Mouse (Mus musculus) kidney, embryonic 14.5 days (tissue): Measurements from ENCODE around the gene Olfr1018. TPM values are rescaled to one million over a fixed set of nuclear protein-coding genes. Genes with fewer than 3 reads are reported as not detected.

ENCODE experiments used
- ATAC-seq: fragments of 200-750 bp; cut with Nextera tagmentation; 2 replicates; pipeline ENCODE4 v1.8.0; 2017; ENCODE audit warnings: moderate number of reproducible peaks, mild to moderate bottlenecking, moderate TSS enrichment, moderate library complexity; ENCODE audit not compliant: low FRiP score, low TSS enrichment
- H3K27ac ChIP-seq: fragments of 300-500 bp; sonication (generic); 2 replicates; pipeline ENCODE4 v1.5.1; 2014; ENCODE audit warnings: low read depth, mild to moderate bottlenecking, low read length, moderate library complexity, mixed read lengths
- H3K27me3 ChIP-seq: fragments of 300-500 bp; sonication (generic); 2 replicates; pipeline ENCODE4 v1.6.1; 2014; ENCODE audit warnings: mild to moderate bottlenecking, low read length; ENCODE audit not compliant: control insufficient read depth, insufficient read depth
- H3K36me3 ChIP-seq: fragments of 300-500 bp; sonication (generic); 2 replicates; pipeline ENCODE4 v1.6.1; 2014; ENCODE audit warnings: low read length, mixed read lengths; ENCODE audit not compliant: control insufficient read depth, insufficient read depth
- H3K4me1 ChIP-seq: fragments of 300-500 bp; sonication (generic); 2 replicates; pipeline ENCODE4 v1.6.1; 2014; ENCODE audit warnings: low read length, mixed read lengths; ENCODE audit not compliant: control insufficient read depth, insufficient read depth
- H3K4me2 ChIP-seq: fragments of 300-500 bp; sonication (generic); replicated peaks from 2 replicates; pipeline ENCODE4 v1.6.1; 2014; ENCODE audit warnings: low read depth, mild to moderate bottlenecking, low read length
- H3K4me3 ChIP-seq: fragments of 300-500 bp; sonication (generic); 2 replicates; pipeline ENCODE4 v1.5.1; 2014; ENCODE audit warnings: mild to moderate bottlenecking, low read length
- H3K9ac ChIP-seq: fragments of 300-500 bp; sonication (generic); 2 replicates; pipeline ENCODE4 v1.6.1; 2014; ENCODE audit warnings: low read depth, mild to moderate bottlenecking, low read length, moderate library complexity
- H3K9me3 ChIP-seq: fragments of 300-500 bp; sonication (generic); 2 replicates; pipeline ENCODE4 v1.6.1; 2016; ENCODE audit warnings: low read length; ENCODE audit not compliant: control insufficient read depth
- WGBS: fragments of 180-500 bp; shearing (Covaris S2); extraction: QIAGEN DNeasy Blood & Tissue Kit; methylation state at CpG from one replicate; pipeline ENCODE4 v1.1.7; 2014; 5-methylcytosine and 5-hydroxymethylcytosine counted together
- polyA plus RNA-seq: library from polyadenylated mRNA; unstranded; fragments of >200 nt; fragmentation: Nextera tagmentation; extraction: Ambion mirVana; gene quantifications from 2 replicates; pipeline ENCODE4 v1.2.1, GENCODE M21; 2014

The Olfr1018 gene
- not detected in 2 replicates for polyA plus RNA-seq

DNA sequence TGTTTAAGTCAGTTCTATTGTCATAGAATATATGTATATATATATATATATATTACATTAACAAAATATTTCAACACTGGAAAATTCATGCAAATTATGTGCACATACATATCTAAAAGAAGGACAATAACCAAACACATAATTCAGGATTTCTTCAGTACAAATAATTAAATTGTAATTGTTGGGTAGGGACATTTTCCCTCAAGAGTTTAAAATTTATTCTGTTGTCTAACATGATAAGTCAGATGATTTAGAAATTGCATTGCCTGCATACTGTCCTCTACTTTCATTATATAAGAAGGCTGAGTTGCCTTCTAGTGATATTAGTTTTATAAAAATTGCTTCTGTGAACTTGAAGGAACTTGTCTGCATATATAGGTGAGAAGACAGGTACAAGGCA lies at the start of gene Olfr1018:
Olfr1018 (plus strand) TSS at position 301 of the 400 bp plus-strand sequence.
- Histone ChIP-seq H3K4me2 (no peak within 1 kb of the TSS), H3K4me1 (no peaks in the 10 kb centered on the region)
- no peak for ATAC-seq

DNA sequence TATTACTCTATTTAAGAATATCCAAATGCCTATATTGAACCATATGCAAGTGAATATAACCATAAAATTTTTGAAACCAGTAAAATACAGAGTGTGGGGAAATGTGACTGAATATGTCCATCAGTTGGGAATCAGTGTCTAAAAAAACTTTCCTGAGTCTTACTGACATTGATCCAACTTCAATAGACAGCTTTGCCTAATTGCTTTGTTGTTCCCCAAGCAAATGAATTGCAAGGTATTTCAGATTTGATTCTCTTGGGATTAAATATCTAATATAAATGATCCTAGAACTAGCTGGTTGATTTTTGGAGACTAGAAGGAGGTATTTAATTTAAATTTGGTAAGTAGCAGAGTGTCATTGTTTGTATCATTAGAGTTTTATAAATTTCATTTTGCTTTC lies 45.9 kb upstream of the Olfr1018 start, which contains the start of gene Olfr1014:
Olfr1014 (plus strand) TSS at position 301 of the 400 bp plus-strand sequence.
- Histone ChIP-seq H3K4me3 (no peak within 1 kb of the TSS), H3K9me3 (no peaks in the 10 kb centered on the region), H3K27ac (no peak within 1 kb of the TSS), H3K9ac (no peak within 1 kb of the TSS), H3K4me2 (no peak within 1 kb of the TSS), H3K36me3 (no peaks in the 10 kb centered on the region), H3K27me3 (no peaks in the 10 kb centered on the region), H3K4me1 (no peaks in the 10 kb centered on the region)
- no peak for ATAC-seq

More for the DNA sequence above, at the start of gene Olfr1018:
- Histone ChIP-seq H3K27ac (no peak within 1 kb of the TSS), H3K9me3 (no peaks in the 10 kb centered on the region), H3K9ac (no peak within 1 kb of the TSS), H3K4me3 (no peak within 1 kb of the TSS), H3K27me3 (no peaks in the 10 kb centered on the region), H3K36me3 (no peaks in the 10 kb centered on the region)

DNA sequence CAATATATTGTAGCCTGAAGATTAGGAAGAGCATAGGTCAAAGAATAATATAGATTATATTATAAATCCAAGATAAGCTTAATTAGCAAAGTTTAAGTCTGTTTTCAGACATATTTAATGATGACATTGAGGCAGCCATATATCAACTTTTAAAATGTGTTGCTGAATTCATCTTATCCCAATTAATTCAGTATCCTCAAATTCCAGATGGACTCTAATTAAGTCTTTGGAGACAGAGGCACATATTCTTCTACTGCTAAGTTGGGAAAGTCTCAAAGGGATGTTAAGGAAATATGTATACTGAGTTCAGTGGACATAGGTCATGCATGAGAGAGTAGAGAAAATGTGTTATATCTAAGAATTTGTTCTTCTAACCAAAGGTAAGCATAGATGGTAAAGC lies 36.6 kb upstream of the Olfr1018 start, which contains the start of gene Olfr1015:
Olfr1015 (plus strand) TSS at position 301 of the 400 bp plus-strand sequence.
- H3K36me3 ChIP-seq = no peaks in the 10 kb centered on the region
- no peak within 1 kb of the TSS for H3K9ac ChIP-seq
- no peaks in the 10 kb centered on the region for H3K27me3 ChIP-seq
- no peak within 1 kb of the TSS for H3K4me3 ChIP-seq
- no peak within 1 kb of the TSS for H3K4me2 ChIP-seq
- H3K4me1 ChIP-seq = no peaks in the 10 kb centered on the region
- no peak for ATAC-seq
- no peaks in the 10 kb centered on the region for H3K9me3 ChIP-seq
- no peak within 1 kb of the TSS for H3K27ac ChIP-seq

DNA sequence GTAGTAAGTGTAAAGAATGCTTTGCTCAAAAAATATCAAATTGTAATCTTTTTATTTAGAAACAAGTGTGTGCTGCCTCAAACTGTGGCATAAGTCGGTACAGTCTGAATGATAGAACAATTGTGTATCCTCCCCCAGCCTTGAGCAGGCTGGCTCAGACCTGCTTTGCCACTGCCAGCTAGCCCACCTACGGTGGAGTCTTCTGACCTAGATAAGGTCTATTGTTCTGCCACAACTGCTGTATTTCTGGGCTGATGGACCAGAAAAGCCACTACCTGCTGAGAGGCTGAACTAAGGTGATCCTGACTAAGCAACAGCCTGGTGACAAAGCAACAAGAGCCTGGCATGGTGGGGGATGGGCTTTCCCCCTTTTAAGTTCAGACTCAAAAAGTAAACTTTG lies 25.9 kb upstream of the Olfr1018 start:
- no peak overlapping the region for H3K4me3 ChIP-seq
- no peak overlapping the region for H3K9ac ChIP-seq
- no peaks in the 10 kb centered on the region for H3K36me3 ChIP-seq
- no peaks in the 10 kb centered on the region for H3K27me3 ChIP-seq
- WGBS = 68% methylated on average over 2 of the region's 2 CpGs
- H3K4me1 ChIP-seq = no peaks in the 10 kb centered on the region
- no peak overlapping the region for H3K4me2 ChIP-seq
- no peaks in the 10 kb centered on the region for H3K9me3 ChIP-seq
- no peak overlapping the region for H3K27ac ChIP-seq
- ATAC-seq = no peak

DNA sequence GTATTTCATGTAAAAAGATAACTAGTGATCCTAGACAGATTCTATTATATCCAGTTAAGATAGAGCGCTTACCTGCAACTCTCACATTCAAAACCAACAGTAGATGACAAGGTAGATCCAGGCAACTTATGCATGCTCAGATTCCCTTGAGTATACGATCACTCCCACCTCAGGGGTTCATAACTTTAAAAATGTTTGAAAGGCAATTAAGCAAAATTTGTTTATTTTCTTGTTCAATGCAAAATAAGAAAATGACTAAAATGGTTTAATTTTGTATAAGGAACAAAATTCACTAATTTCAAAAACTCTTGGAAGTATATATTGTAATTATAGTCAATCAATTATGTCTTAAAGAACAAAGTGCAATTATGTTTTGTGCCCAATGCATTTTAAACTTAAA lies 15.8 kb upstream of the Olfr1018 start, which contains the start of gene Olfr1016:
Olfr1016 (minus strand) TSS at position 101 of the 400 bp plus-strand sequence.
- Histone ChIP-seq H3K9ac (no peak within 1 kb of the TSS), H3K9me3 (no peaks in the 10 kb centered on the region), H3K36me3 (no peaks in the 10 kb centered on the region), H3K4me3 (no peak within 1 kb of the TSS), H3K27me3 (no peaks in the 10 kb centered on the region), H3K4me1 (no peaks in the 10 kb centered on the region), H3K4me2 (no peak within 1 kb of the TSS), H3K27ac (no peak within 1 kb of the TSS)
- ATAC-seq = no peak
- WGBS = 91% methylated on average over 2 of the region's 2 CpGs

DNA sequence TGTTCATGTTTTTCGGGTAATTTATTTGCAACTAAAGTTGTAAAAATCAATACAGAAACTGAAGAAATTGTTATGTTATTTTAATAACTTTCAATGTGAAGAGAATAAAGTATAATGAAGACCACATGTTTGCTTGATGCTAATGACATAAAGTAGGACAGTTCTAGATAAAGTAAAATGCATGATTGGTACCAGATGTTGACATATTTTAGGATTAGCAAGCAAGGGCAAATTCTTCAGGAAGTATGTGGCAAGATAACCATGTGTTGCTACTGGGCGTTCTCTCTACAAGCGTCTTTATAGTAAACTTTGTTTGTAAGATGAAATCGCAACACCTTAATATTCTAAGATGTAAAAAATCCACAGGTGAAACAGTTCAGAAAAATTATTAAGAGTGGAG lies 13.8 kb upstream of the Olfr1018 start:
- Histone ChIP-seq H3K9ac (no peak overlapping the region), H3K27ac (no peak overlapping the region), H3K36me3 (no peaks in the 10 kb centered on the region), H3K4me3 (no peak overlapping the region), H3K4me1 (no peaks in the 10 kb centered on the region), H3K9me3 (no peaks in the 10 kb centered on the region), H3K27me3 (no peaks in the 10 kb centered on the region), H3K4me2 (no peak overlapping the region)
- 79% methylated on average over 4 of the region's 4 CpGs for WGBS
- ATAC-seq = no peak

DNA sequence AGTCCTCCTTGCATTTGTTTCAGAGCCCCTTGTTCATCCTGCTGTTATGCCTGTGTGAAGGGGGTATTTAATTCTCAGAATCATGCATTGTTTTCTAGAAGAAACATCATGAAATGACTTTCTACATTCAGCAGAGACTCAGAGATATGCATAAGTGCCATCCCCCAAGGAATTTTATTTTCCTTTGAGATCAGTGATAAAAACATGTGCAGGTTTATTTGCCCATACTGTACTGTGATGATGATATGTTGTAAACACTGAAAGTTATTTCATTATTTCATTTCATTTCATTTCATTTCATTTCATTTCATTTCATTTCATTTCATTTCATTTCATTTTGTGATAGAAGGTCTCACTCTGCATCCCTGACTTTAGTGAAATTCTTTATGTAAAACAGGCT lies 27.1 kb downstream of the Olfr1018 start, which contains the start of gene Olfr1019:
Olfr1019 (minus strand) TSS at position 101 of the 400 bp plus-strand sequence.
- H3K4me1 ChIP-seq = no peaks in the 10 kb centered on the region
- no peak for ATAC-seq
- H3K9me3 ChIP-seq = no peaks in the 10 kb centered on the region
- no peak within 1 kb of the TSS for H3K4me2 ChIP-seq
- no peak within 1 kb of the TSS for H3K9ac ChIP-seq
- H3K36me3 ChIP-seq = no peaks in the 10 kb centered on the region
- H3K27ac ChIP-seq = no peak within 1 kb of the TSS
- H3K4me3 ChIP-seq = no peak within 1 kb of the TSS
- no peaks in the 10 kb centered on the region for H3K27me3 ChIP-seq

DNA sequence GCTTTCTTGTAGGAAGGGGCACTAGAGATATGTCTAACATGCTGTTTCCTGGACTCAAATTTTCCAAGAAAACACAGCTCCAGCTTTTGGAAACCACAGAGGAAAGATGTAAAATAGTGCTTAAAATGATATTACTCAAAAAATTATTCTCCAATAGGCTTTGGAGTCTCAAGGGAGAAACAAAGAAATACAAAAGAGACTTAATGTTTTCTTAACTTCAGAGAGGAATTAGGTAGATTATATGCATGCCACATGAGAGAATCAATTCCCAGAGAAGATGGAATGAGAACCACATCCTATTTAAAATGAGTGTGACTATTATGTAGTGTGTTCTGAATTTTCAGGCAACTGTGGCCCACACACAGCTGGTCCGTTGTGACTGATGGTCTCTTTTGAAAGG lies 28.5 kb downstream of the Olfr1018 start, which contains the start of gene Olfr1020:
Olfr1020 (plus strand) TSS at position 301 of the 400 bp plus-strand sequence.
- no peak for ATAC-seq
- Histone ChIP-seq H3K36me3 (no peaks in the 10 kb centered on the region), H3K9me3 (no peaks in the 10 kb centered on the region), H3K4me1 (no peaks in the 10 kb centered on the region), H3K9ac (no peak within 1 kb of the TSS), H3K27me3 (no peaks in the 10 kb centered on the region), H3K4me2 (no peak within 1 kb of the TSS), H3K4me3 (no peak within 1 kb of the TSS), H3K27ac (no peak within 1 kb of the TSS)
- WGBS = 84% methylated on average over 1 of the region's 1 CpGs

DNA sequence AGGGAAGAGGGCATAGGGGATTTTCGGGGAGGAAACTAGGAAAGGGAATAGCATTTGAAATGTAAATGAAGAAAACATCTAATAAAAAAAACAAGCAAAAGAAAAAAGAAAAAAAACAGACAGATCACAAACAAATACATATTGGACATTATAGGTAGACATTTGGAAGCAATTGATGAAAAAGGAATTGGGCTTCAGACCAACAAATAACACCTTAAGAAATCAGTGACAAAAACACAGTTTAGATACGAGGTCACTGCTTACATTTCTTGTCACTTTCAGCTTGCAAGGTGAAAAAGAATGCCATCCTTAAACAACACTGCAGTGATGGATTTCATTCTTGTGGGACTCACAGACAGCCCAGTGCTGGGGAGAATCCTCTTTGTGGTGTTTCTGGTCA lies 50.0 kb downstream of the Olfr1018 start, which contains the start of gene Olfr1022:
Olfr1022 (plus strand) TSS at position 301 of the 400 bp plus-strand sequence.
- Histone ChIP-seq H3K4me3 (no peak within 1 kb of the TSS), H3K36me3 (no peaks in the 10 kb centered on the region), H3K9me3 (no peaks in the 10 kb centered on the region), H3K4me2 (no peak within 1 kb of the TSS), H3K4me1 (no peaks in the 10 kb centered on the region), H3K27me3 (no peaks in the 10 kb centered on the region), H3K27ac (no peak within 1 kb of the TSS), H3K9ac (no peak within 1 kb of the TSS)
- WGBS = 56% methylated on average over 2 of the region's 2 CpGs
- no peak for ATAC-seq
